26 mouse cellular contexts compared by ENCODE assay signal in the genomic region with DNA sequence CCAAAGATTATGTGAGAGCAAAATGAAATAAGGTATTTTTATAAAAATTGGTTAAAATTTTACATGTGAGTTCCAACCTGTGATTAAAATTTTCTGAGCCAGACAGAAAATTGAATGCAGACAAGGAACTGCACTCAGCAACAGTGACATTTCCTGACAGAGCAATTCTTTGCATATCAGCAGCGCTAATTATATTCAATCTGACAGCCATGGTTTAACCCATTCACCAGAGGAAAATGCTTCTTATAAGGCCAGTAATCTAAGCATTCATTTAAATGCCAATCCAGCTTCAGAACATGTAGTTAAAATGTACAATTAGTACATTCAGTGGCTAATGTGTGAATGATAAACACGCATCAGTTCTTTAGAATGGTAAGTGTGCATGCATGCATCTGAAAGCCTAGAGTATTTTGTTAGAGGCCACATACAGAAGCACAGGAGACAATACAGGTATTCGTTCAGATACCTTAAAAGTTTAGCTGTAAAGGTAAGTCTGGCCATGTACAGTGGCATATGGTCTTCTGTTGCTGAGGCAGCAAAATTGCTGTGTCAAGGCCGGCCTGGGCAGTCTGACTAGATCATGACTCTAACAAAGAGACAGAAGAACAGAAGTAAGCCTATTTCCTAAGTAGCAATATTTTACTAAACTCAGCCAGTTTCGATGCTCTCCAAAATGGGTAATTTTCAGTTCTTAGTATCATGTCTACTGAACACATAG.
DNase-seq lines count a peak whose midpoint lies in the region; ATAC-seq and TF ChIP-seq lines count a peak whose summit lies in the region.
"Had no signal": no experiment of that assay in that cellular context is flagged by ENCODE, and none has a peak within 500 bp of the region (broad histone marks: within the 10 kb centered on the region; RNA-seq: fewer than 3 reads in every experiment).

No protein-coding gene starts in this region.

- no peak overlapping the region for H3K9ac ChIP-seq in forebrain, embryonic 11.5 days (ENCODE audit: low read length)
- no peak overlapping the region for H3K9ac ChIP-seq in forebrain, embryonic 12.5 days
- H3K9ac ChIP-seq in forebrain, postnatal 0 days = no peak overlapping the region
- H3K9ac ChIP-seq: limb, embryonic 15.5 days; liver, embryonic 13.5 days; neural tube, embryonic 12.5 days had no signal

- TF ChIP-seq CTCF in forebrain, postnatal 0 days (IDR thresholded peaks at IDR 0.05; ENCODE audit: low read depth) = no peak

- ATAC-seq in forebrain, embryonic 11.5 days (replicated peaks; ENCODE audit: low FRiP score) = peak; percentile 75
- peak; percentile 80; the same call in 1 of the 2 replicates for ATAC-seq in forebrain, embryonic 12.5 days (ENCODE audit: low FRiP score)
- ATAC-seq in forebrain, postnatal 0 days = peak; percentile 76; the same call in 1 of the 2 replicates
- ATAC-seq: hindbrain, embryonic 16.5 days; Patski had no signal

- no peak overlapping the region for H3K27ac ChIP-seq in forebrain, embryonic 11.5 days (ENCODE audit: low read depth, low read length)
- no peak overlapping the region for H3K27ac ChIP-seq in forebrain, embryonic 10.5 days
- 0 out of 2 replicates have a peak overlapping the region, but pooled peaks have one; percentile 26 for H3K27ac ChIP-seq in forebrain, embryonic 12.5 days
- no peak overlapping the region for H3K27ac ChIP-seq in forebrain, postnatal 0 days (ENCODE audit: low read depth, low read length)
- H3K27ac ChIP-seq: limb, embryonic 10.5 days; limb, embryonic 15.5 days; liver, embryonic 13.5 days; macrophage; neural tube, embryonic 12.5 days had no signal

- H3K4me3 ChIP-seq in forebrain, embryonic 11.5 days (ENCODE audit: low read depth, low read length) = no peak overlapping the region
- no peak overlapping the region for H3K4me3 ChIP-seq in forebrain, embryonic 10.5 days
- H3K4me3 ChIP-seq in forebrain, embryonic 12.5 days (replicated peaks) = no peak overlapping the region
- no peak overlapping the region for H3K4me3 ChIP-seq in forebrain, postnatal 0 days (ENCODE audit: low read depth, low read length)
- H3K4me3 ChIP-seq: limb, embryonic 10.5 days; limb, embryonic 15.5 days; liver, embryonic 13.5 days; myocyte; neural tube, embryonic 12.5 days had no signal

- H3K36me3 ChIP-seq in forebrain, embryonic 11.5 days (ENCODE audit: control insufficient read depth, insufficient read depth, low read length) = no peaks in the 10 kb centered on the region
- no peaks in the 10 kb centered on the region for H3K36me3 ChIP-seq in forebrain, embryonic 10.5 days (replicated peaks)
- no peaks in the 10 kb centered on the region for H3K36me3 ChIP-seq in forebrain, embryonic 12.5 days (replicated peaks)
- H3K36me3 ChIP-seq in forebrain, postnatal 0 days (ENCODE audit: insufficient read depth) = no peaks in the 10 kb centered on the region
- H3K36me3 ChIP-seq: G1E; limb, embryonic 10.5 days; limb, embryonic 15.5 days; liver, embryonic 13.5 days; neural tube, embryonic 12.5 days had no signal

- no peaks in the 10 kb centered on the region for H3K27me3 ChIP-seq in forebrain, embryonic 11.5 days (ENCODE audit: control insufficient read depth, insufficient read depth, low read length)
- no peaks in the 10 kb centered on the region for H3K27me3 ChIP-seq in forebrain, embryonic 10.5 days (ENCODE audit: poor library complexity, severe bottlenecking)
- H3K27me3 ChIP-seq in forebrain, embryonic 12.5 days = no peaks in the 10 kb centered on the region
- no peaks in the 10 kb centered on the region for H3K27me3 ChIP-seq in forebrain, postnatal 0 days (ENCODE audit: insufficient read depth, low read length)
- H3K27me3 ChIP-seq: limb, embryonic 15.5 days; liver, embryonic 13.5 days; neural tube, embryonic 12.5 days had no signal

- H3K9me3 ChIP-seq in forebrain, embryonic 11.5 days (ENCODE audit: control insufficient read depth, low read length) = no peaks in the 10 kb centered on the region
- H3K9me3 ChIP-seq in forebrain, embryonic 10.5 days = no peaks in the 10 kb centered on the region
- no peaks in the 10 kb centered on the region for H3K9me3 ChIP-seq in forebrain, embryonic 12.5 days
- no peaks in the 10 kb centered on the region for H3K9me3 ChIP-seq in forebrain, postnatal 0 days (ENCODE audit: low read length)
- H3K9me3 ChIP-seq: G1E; limb, embryonic 10.5 days; limb, embryonic 15.5 days; liver, embryonic 13.5 days; neural tube, embryonic 12.5 days had no signal

- no peak for DNase-seq in forebrain, embryonic 11.5 days (ENCODE audit: low spot score)
- no peak for DNase-seq in forebrain, embryonic 10.5 days (ENCODE audit: extremely low spot score, low spot score)
- peak; percentile 31 for DNase-seq in forebrain, postnatal 0 days
- DNase-seq in retina, embryonic 14.5 days (ENCODE audit: low spot score) = peak; percentile 76
- no peak for DNase-seq in cerebellum, adult 11 months
- no peak for DNase-seq in right cerebral cortex, postnatal 25 days
- DNase-seq in left cerebral cortex, postnatal 4 days = no peak
- DNase-seq: adrenal gland, postnatal 10 days; cerebellum, adult 18-20 months; cerebellum, postnatal 10 days; kidney, adult 2 months; kidney, postnatal 4 days; liver, embryonic 13.5 days; lung, adult 18-20 months; lung, postnatal 10 days; right cerebral cortex, postnatal 14 days; thymus, postnatal 14 days had no signal

- intact Hi-C loops in left cerebral cortex, postnatal 4 days (cut with DNase I) = no loop called here

- WGBS in forebrain, embryonic 11.5 days = 70% methylated on average over 5 of the region's 5 CpGs
- 83% methylated on average over 5 of the region's 5 CpGs for WGBS in forebrain, embryonic 10.5 days
- 62% methylated on average over 5 of the region's 5 CpGs for WGBS in forebrain, embryonic 12.5 days
- WGBS in forebrain, postnatal 0 days = 39% methylated on average over 5 of the region's 5 CpGs

- no peaks in the 10 kb centered on the region for H3K4me1 ChIP-seq in forebrain, embryonic 11.5 days (replicated peaks; ENCODE audit: control insufficient read depth, insufficient read depth, low read length)
- no peaks in the 10 kb centered on the region; the same call in 1 of the 2 replicates for H3K4me1 ChIP-seq in forebrain, embryonic 10.5 days
- H3K4me1 ChIP-seq in forebrain, embryonic 12.5 days = peaks cover 10% of the 10 kb centered on the region
- no peaks in the 10 kb centered on the region for H3K4me1 ChIP-seq in forebrain, postnatal 0 days (ENCODE audit: insufficient read depth)
- H3K4me1 ChIP-seq: limb, embryonic 10.5 days; limb, embryonic 15.5 days; liver, embryonic 13.5 days; neural tube, embryonic 12.5 days had no signal

- H3K4me2 ChIP-seq in forebrain, embryonic 11.5 days (ENCODE audit: low read depth, low read length, severe bottlenecking) = no peak overlapping the region
- H3K4me2 ChIP-seq in forebrain, embryonic 12.5 days = no peak overlapping the region
- H3K4me2 ChIP-seq in forebrain, postnatal 0 days (ENCODE audit: low read depth) = no peak overlapping the region
- H3K4me2 ChIP-seq: limb, embryonic 15.5 days; liver, embryonic 13.5 days; neural tube, embryonic 12.5 days had no signal

Comparison
In these comparisons a context has a peak if more than half of its experiments do, and no peak if none do; other contexts are left out.
1. DNase-seq: peak in forebrain, postnatal 0 days (single experiment) and retina, embryonic 14.5 days (single experiment); none in forebrain, embryonic 11.5 days (single experiment), forebrain, embryonic 10.5 days (single experiment), cerebellum, adult 11 months (single experiment), right cerebral cortex, postnatal 25 days (single experiment) and left cerebral cortex, postnatal 4 days (single experiment).
2. Peak in every context shown above with its lines, with median percentiles within 50 percentile points of each other: ATAC-seq.